ENCODE assay signal across 8 mouse cellular contexts in the genomic region with DNA sequence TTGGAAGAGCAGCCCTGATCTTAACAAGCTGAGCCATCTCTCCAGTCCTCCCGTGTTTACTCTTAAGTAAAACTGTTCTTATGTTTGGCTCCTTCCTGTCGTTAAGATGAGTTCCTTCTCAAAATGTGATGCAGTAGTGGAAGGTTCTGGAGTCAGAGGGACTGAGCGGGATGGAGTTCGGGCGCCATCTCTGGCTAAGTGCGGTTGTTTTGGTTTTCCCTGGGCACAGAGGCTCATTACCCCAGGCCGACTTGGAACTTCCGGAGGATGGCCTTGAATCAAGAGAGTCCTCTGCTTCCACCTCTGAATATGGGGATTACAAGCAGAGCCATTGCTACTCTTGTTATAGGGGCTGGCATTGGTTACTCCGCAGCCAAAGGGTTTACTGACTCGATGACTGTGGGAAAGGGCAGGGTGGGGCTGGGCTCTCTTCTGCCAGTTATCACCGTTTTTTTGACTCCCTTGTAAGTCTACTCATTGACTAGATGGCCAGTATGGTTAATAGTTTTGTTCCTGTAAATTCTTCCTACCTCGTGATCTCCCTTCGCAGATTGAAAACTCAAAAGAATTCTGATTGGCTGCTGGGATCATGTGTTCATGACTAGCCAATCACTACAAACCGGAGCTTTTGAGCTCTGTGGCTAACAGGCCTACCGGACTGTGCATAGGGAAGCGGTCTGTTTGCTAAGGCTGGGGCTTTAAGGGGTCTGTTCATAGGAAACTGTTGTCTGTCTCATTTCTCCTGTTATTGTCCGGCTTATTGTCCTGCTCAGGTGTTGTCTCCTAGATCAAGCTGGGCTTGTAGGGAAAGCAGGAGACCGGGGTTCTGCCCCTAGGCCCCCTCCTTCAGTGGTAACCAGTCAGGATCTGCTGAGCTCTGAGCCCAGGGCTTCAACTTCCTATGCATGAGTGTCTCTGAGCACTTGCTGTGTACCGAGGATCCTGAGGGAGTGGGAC. TPM values are rescaled to one million over a fixed set of nuclear protein-coding genes. Genes with fewer than 3 reads are reported as not detected.
DNase-seq lines count a peak whose midpoint lies in the region; ATAC-seq and TF ChIP-seq lines count a peak whose summit lies in the region.

No protein-coding gene starts in this region.

- TF ChIP-seq POLR2A in limb, embryonic 14.5 days (IDR thresholded peaks at IDR 0.05; ENCODE audit: borderline replicate concordance, extremely low read depth, insufficient read depth, insufficient read length) = no peak

- no peaks in the 10 kb centered on the region for H3K9me3 ChIP-seq in forebrain, embryonic 13.5 days (replicated peaks)
- H3K9me3 ChIP-seq in hindbrain, embryonic 14.5 days (ENCODE audit: control insufficient read depth, low read length) = no peaks in the 10 kb centered on the region
- H3K9me3 ChIP-seq in limb, embryonic 14.5 days (ENCODE audit: control insufficient read depth, low read length) = no peaks in the 10 kb centered on the region
- H3K9me3 ChIP-seq in midbrain, embryonic 13.5 days = no peaks in the 10 kb centered on the region

- H3K4me1 ChIP-seq in forebrain, embryonic 13.5 days = peaks cover 52% of the 10 kb centered on the region
- H3K4me1 ChIP-seq in hindbrain, embryonic 14.5 days (replicated peaks; ENCODE audit: control insufficient read depth, insufficient read depth, low read length) = peaks cover 28% of the 10 kb centered on the region
- H3K4me1 ChIP-seq in limb, embryonic 14.5 days (ENCODE audit: control insufficient read depth, insufficient read depth, low read length) = peaks cover 23% of the 10 kb centered on the region
- H3K4me1 ChIP-seq in midbrain, embryonic 13.5 days (replicated peaks) = peaks cover 44% of the 10 kb centered on the region

- no peak for DNase-seq in frontal cortex, postnatal 25 days (ENCODE audit: low spot score in 2 of 2)
- DNase-seq in cerebellum, adult 11 months = peak; percentile 50
- peak; percentile 80 for DNase-seq in hindbrain, embryonic 14.5 days (ENCODE audit: low spot score)
- peak; percentile 41 for DNase-seq in limb, embryonic 14.5 days (ENCODE audit: low spot score)
- peak; percentile 41 for DNase-seq in thymus, postnatal 25 days

- 53% methylated on average over 19 of the region's 19 CpGs for WGBS in forebrain, embryonic 13.5 days
- 57% methylated on average over 19 of the region's 19 CpGs for WGBS in hindbrain, embryonic 14.5 days
- WGBS in limb, embryonic 14.5 days = 65% methylated on average over 19 of the region's 19 CpGs
- WGBS in midbrain, embryonic 13.5 days = 55% methylated on average over 19 of the region's 19 CpGs

- H3K9ac ChIP-seq in forebrain, embryonic 13.5 days = peak overlapping the region; percentile 60
- peak overlapping the region; percentile 45 for H3K9ac ChIP-seq in hindbrain, embryonic 14.5 days
- H3K9ac ChIP-seq in limb, embryonic 14.5 days (ENCODE audit: low read depth, low read length, severe bottlenecking) = no peak overlapping the region
- H3K9ac ChIP-seq in midbrain, embryonic 13.5 days (replicated peaks) = peak overlapping the region; percentile 58

- peak overlapping the region; percentile 59 for H3K4me2 ChIP-seq in forebrain, embryonic 13.5 days
- H3K4me2 ChIP-seq in hindbrain, embryonic 14.5 days (replicated peaks) = peak overlapping the region; percentile 50
- no peak overlapping the region for H3K4me2 ChIP-seq in limb, embryonic 14.5 days (replicated peaks; ENCODE audit: low read depth, low read length, severe bottlenecking)
- H3K4me2 ChIP-seq in midbrain, embryonic 13.5 days (replicated peaks) = peak overlapping the region; percentile 52

- H3K4me3 ChIP-seq in forebrain, embryonic 13.5 days = peak overlapping the region; percentile 27
- H3K4me3 ChIP-seq in hindbrain, embryonic 14.5 days (replicated peaks; ENCODE audit: low read length) = peak overlapping the region; percentile 18
- H3K4me3 ChIP-seq in limb, embryonic 14.5 days (replicated peaks; ENCODE audit: low read length) = no peak overlapping the region
- peak overlapping the region; percentile 19 for H3K4me3 ChIP-seq in midbrain, embryonic 13.5 days (replicated peaks)

- H3K36me3 ChIP-seq in forebrain, embryonic 13.5 days (ENCODE audit: poor library complexity, severe bottlenecking) = peaks cover 14% of the 10 kb centered on the region; the same call in 1 of the 2 replicates
- no peaks in the 10 kb centered on the region for H3K36me3 ChIP-seq in hindbrain, embryonic 14.5 days (replicated peaks; ENCODE audit: control insufficient read depth, insufficient read depth)
- H3K36me3 ChIP-seq in limb, embryonic 14.5 days (ENCODE audit: control insufficient read depth, insufficient read depth, low read length) = peaks cover 11% of the 10 kb centered on the region; the same call in 1 of the 2 replicates
- H3K36me3 ChIP-seq in midbrain, embryonic 13.5 days = peaks cover 12% of the 10 kb centered on the region; the same call in 1 of the 2 replicates

- peak overlapping the region; percentile 94 for H3K27ac ChIP-seq in forebrain, embryonic 13.5 days
- H3K27ac ChIP-seq in hindbrain, embryonic 14.5 days = peak overlapping the region; percentile 87
- peak overlapping the region; percentile 82 for H3K27ac ChIP-seq in limb, embryonic 14.5 days (replicated peaks; ENCODE audit: low read depth, low read length)
- peak overlapping the region; percentile 88 for H3K27ac ChIP-seq in midbrain, embryonic 13.5 days

- ATAC-seq in frontal cortex, adult (ENCODE audit: low TSS enrichment) = peak; percentile 59; the same call in 1 of the 2 replicates
- ATAC-seq in forebrain, embryonic 13.5 days = peak; percentile 87
- ATAC-seq in hindbrain, embryonic 14.5 days (ENCODE audit: low FRiP score) = peak; percentile 72
- ATAC-seq in limb, embryonic 14.5 days (ENCODE audit: low FRiP score, low read depth) = peak; percentile 48
- ATAC-seq in midbrain, embryonic 13.5 days = peak; percentile 87

- H3K27me3 ChIP-seq in forebrain, embryonic 13.5 days = no peaks in the 10 kb centered on the region
- no peaks in the 10 kb centered on the region for H3K27me3 ChIP-seq in hindbrain, embryonic 14.5 days (ENCODE audit: control insufficient read depth, insufficient read depth, low read length)
- H3K27me3 ChIP-seq in limb, embryonic 14.5 days (ENCODE audit: control insufficient read depth, insufficient read depth, low read length) = no peaks in the 10 kb centered on the region
- H3K27me3 ChIP-seq in midbrain, embryonic 13.5 days = no peaks in the 10 kb centered on the region

RNA-seq across cellular contexts. Expression of a gene that starts 25.4 kb away (rescaled TPM):
- 22.4 and 24.9 TPM in 2 replicates for polyA plus RNA-seq in forebrain, embryonic 13.5 days (2015; fragmentation: Nextera tagmentation; extraction: Ambion mirVana)
- 23.2 and 23.4 TPM in 2 replicates for polyA plus RNA-seq in hindbrain, embryonic 14.5 days (2014; fragmentation: Nextera tagmentation; extraction: Ambion mirVana)
- 177 and 206 TPM in 2 replicates for polyA plus RNA-seq in limb, embryonic 14.5 days (2012; rRNA removed)
- 20.7 and 20.9 TPM in 2 replicates for polyA plus RNA-seq in limb, embryonic 14.5 days (2014; fragmentation: Nextera tagmentation; extraction: Ambion mirVana)
- 22.2 and 27.2 TPM in 2 replicates for polyA plus RNA-seq in midbrain, embryonic 13.5 days (2015; fragmentation: Nextera tagmentation; extraction: Ambion mirVana)

Comparison
In these comparisons a context has a peak if more than half of its experiments do, and no peak if none do; other contexts are left out.
1. DNase-seq: peak in cerebellum, adult 11 months (single experiment), hindbrain, embryonic 14.5 days (single experiment), limb, embryonic 14.5 days (single experiment) and thymus, postnatal 25 days (single experiment); none in frontal cortex, postnatal 25 days (0 of 2).
2. Peak in every context shown above with its lines, with median percentiles within 50 percentile points of each other: ATAC-seq and H3K27ac ChIP-seq.